Mouse (Mus musculus): ENCODE results near the gene Hspb3.
A peak's percentile ranks its signal among the peaks of the same experiment; 100 is the strongest.

The Hspb3 gene

GRCm38 (mm10) chr13:113663151-113663779, at the start of gene Hspb3:
Hspb3 (minus strand) TSS chr13:113663676.
- peak; percentile 19 for DNase-seq (ENCODE audit: low read depth, low spot score)

GRCm38 (mm10) chr13:113713186-113713585, 49.7 kb upstream of the Hspb3 start:
- no peak for DNase-seq (ENCODE audit: low read depth, low spot score)

- DNase-seq (ENCODE audit: low read depth, low spot score) = peak; percentile 65
These were observed 42.7 kb upstream of the Hspb3 start for GRCm38 (mm10) chr13:113706183-113706582.

GRCm38 (mm10) chr13:113701185-113701584, 37.7 kb upstream of the Hspb3 start:
- DNase-seq (ENCODE audit: low read depth, low spot score) = no peak

GRCm38 (mm10) chr13:113699928-113700327, 36.5 kb upstream of the Hspb3 start:
- DNase-seq (ENCODE audit: low read depth, low spot score) = no peak

- DNase-seq (ENCODE audit: low read depth, low spot score) = no peak
These were observed 36.0 kb upstream of the Hspb3 start for GRCm38 (mm10) chr13:113699415-113699873.

- DNase-seq (ENCODE audit: low read depth, low spot score) = no peak
These were observed 33.4 kb upstream of the Hspb3 start for GRCm38 (mm10) chr13:113696838-113697321.

GRCm38 (mm10) chr13:113693383-113693782, 29.9 kb upstream of the Hspb3 start:
- peak; percentile 63 for DNase-seq (ENCODE audit: low read depth, low spot score)

GRCm38 (mm10) chr13:113691644-113692043, 28.2 kb upstream of the Hspb3 start:
- DNase-seq (ENCODE audit: low read depth, low spot score) = no peak

- DNase-seq (ENCODE audit: low read depth, low spot score) = no peak
These were observed 26.4 kb upstream of the Hspb3 start for GRCm38 (mm10) chr13:113689883-113690282.

- no peak for DNase-seq (ENCODE audit: low read depth, low spot score)
These were observed 23.2 kb upstream of the Hspb3 start for GRCm38 (mm10) chr13:113686691-113687121.

- DNase-seq (ENCODE audit: low read depth, low spot score) = no peak
These were observed 19.3 kb upstream of the Hspb3 start for GRCm38 (mm10) chr13:113682821-113683220.

- no peak for DNase-seq (ENCODE audit: low read depth, low spot score)
These were observed 17.2 kb upstream of the Hspb3 start for GRCm38 (mm10) chr13:113680646-113681045.

- peak; percentile 76 for DNase-seq (ENCODE audit: low read depth, low spot score)
These were observed 6.1 kb upstream of the Hspb3 start for GRCm38 (mm10) chr13:113669459-113670077.

GRCm38 (mm10) chr13:113663883-113664282, 407 bp upstream of the Hspb3 start:
- no peak for DNase-seq (ENCODE audit: low read depth, low spot score)

GRCm38 (mm10) chr13:113661826-113662271, 1.6 kb downstream of the Hspb3 start:
- DNase-seq (ENCODE audit: low read depth, low spot score) = no peak

GRCm38 (mm10) chr13:113660576-113661310, 2.7 kb downstream of the Hspb3 start:
- no peak for DNase-seq (ENCODE audit: low read depth, low spot score)

GRCm38 (mm10) chr13:113657204-113657603, 6.3 kb downstream of the Hspb3 start:
- no peak for DNase-seq (ENCODE audit: low read depth, low spot score)

- no peak for DNase-seq (ENCODE audit: low read depth, low spot score)
These were observed 6.8 kb downstream of the Hspb3 start for GRCm38 (mm10) chr13:113656639-113657038.

GRCm38 (mm10) chr13:113655511-113655910, 8.0 kb downstream of the Hspb3 start:
- DNase-seq (ENCODE audit: low read depth, low spot score) = no peak

- no peak for DNase-seq (ENCODE audit: low read depth, low spot score)
These were observed 22.4 kb downstream of the Hspb3 start for GRCm38 (mm10) chr13:113640944-113641597.

GRCm38 (mm10) chr13:113638914-113639313, 24.6 kb downstream of the Hspb3 start:
- no peak for DNase-seq (ENCODE audit: low read depth, low spot score)

All from mesoderm, embryonic 11.5 days (tissue).